Mouse (Mus musculus) forebrain, embryonic 14.5 days (tissue): Measurements from ENCODE around the gene Gm13723. TPM values are rescaled to one million over a fixed set of nuclear protein-coding genes. Genes with fewer than 3 reads are reported as not detected.

ENCODE experiments used
- ATAC-seq: fragments of 200-750 bp; cut with Nextera tagmentation; 2 replicates; pipeline ENCODE4 v1.8.0; 2017; ENCODE audit warnings: mild to moderate bottlenecking, moderate library complexity
- DNase-seq: peaks from one replicate; pipeline ENCODE4 v3.0.0-alpha.2; 2015; ENCODE audit warnings: low spot score
- H3K27ac ChIP-seq: fragments of 300-500 bp; sonication (generic); 2 replicates; pipeline ENCODE4 v1.5.1; 2014; ENCODE audit warnings: low read depth, mild to moderate bottlenecking, control low read depth, low read length, moderate library complexity
- H3K27me3 ChIP-seq: fragments of 300-500 bp; sonication (generic); replicated peaks from 2 replicates; pipeline ENCODE4 v1.6.1; 2014; ENCODE audit warnings: low read length, control low read depth, mixed read lengths; ENCODE audit not compliant: control insufficient read depth, insufficient read depth
- H3K36me3 ChIP-seq: fragments of 300-500 bp; sonication (generic); 2 replicates; pipeline ENCODE4 v1.6.1; 2014; ENCODE audit warnings: low read length, control low read depth; ENCODE audit not compliant: control insufficient read depth, insufficient read depth
- H3K4me1 ChIP-seq: fragments of 300-500 bp; sonication (generic); 2 replicates; pipeline ENCODE4 v1.6.1; 2014; ENCODE audit warnings: antibody characterized with exemption, low read length, control low read depth; ENCODE audit not compliant: control insufficient read depth, insufficient read depth
- H3K4me2 ChIP-seq: fragments of 300-500 bp; sonication (generic); 2 replicates; pipeline ENCODE4 v1.6.1; 2014; ENCODE audit warnings: mild to moderate bottlenecking, control low read depth, low read length
- H3K4me3 ChIP-seq: fragments of 300-500 bp; sonication (generic); 2 replicates; pipeline ENCODE4 v1.5.1; 2014; ENCODE audit warnings: low read depth, low read length, control low read depth
- H3K9ac ChIP-seq: fragments of 300-500 bp; sonication (generic); 2 replicates; pipeline ENCODE4 v1.6.1; 2014; ENCODE audit warnings: mild to moderate bottlenecking, low read length, control low read depth, moderate library complexity
- H3K9me3 ChIP-seq: fragments of 300-500 bp; sonication (generic); replicated peaks from 2 replicates; pipeline ENCODE4 v1.6.1; 2016; ENCODE audit warnings: low read length, control low read depth, mixed read lengths; ENCODE audit not compliant: control insufficient read depth
- WGBS: fragments of 180-500 bp; shearing (Covaris S2); extraction: QIAGEN DNeasy Blood & Tissue Kit; methylation state at CpG from one replicate; pipeline ENCODE4 v1.1.7; 2014; 5-methylcytosine and 5-hydroxymethylcytosine counted together
- polyA plus RNA-seq: library from polyadenylated mRNA; unstranded; fragments of >200 nt; fragmentation: Nextera tagmentation; extraction: Ambion mirVana; gene quantifications from 2 replicates; pipeline ENCODE4 v1.2.1, GENCODE M21; 2014

Gm13723 gene
- polyA plus RNA-seq, result not detected in 2 replicates

DNA sequence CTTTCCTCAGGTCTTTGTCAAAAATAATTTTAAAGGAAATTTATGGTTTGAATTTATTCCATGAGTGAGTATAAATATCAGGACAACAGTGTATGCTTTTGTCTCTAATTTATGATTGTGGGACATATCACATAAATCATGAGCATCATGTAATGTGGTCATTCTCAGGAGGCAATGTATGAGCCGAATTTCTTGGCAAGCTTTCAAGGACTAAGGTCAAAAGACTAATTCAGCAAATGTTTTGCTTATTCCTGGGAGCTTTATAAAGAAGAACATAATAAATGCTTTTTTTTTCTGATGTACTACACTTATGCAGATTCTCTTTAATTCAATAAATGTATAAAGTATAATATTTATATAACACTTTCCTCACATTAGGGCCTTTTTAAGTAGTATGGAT lies at the start of gene Gm13723:
Gene Gm13723 (minus strand): TSS at position 101 of the 400 bp plus-strand sequence.
- ATAC-seq, result no peak
- H3K36me3 ChIP-seq, result no peaks in the 10 kb centered on the region
- no peak within 1 kb of the TSS for H3K4me3 ChIP-seq
- DNase-seq, result no peak
- no peaks in the 10 kb centered on the region for H3K4me1 ChIP-seq
- 51% methylated on average over 1 of the region's 1 CpGs for WGBS
- no peaks in the 10 kb centered on the region for H3K9me3 ChIP-seq
- H3K27me3 ChIP-seq, result no peaks in the 10 kb centered on the region
- no peak within 1 kb of the TSS for H3K4me2 ChIP-seq
- H3K9ac ChIP-seq, result no peak within 1 kb of the TSS
- H3K27ac ChIP-seq, result no peak within 1 kb of the TSS

DNA sequence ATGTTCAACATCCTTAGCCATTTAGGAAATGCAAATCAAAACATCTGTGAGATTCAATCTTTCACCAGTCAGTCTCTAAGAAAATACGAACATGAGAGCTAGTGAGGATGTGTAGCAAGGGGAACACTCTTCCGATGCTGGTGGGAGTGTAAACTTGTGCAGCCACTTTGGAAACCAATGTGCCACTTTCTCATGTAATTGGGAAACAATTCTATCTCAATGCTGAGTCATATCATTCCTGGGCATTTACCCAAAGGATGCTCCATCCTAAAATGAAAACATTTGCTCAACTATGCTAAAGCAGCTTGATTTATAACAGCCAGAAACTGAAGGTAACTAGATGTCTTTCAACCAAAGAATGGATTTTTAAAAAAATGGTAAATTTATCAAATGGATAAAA lies 31.0 kb upstream of the Gm13723 start:
- no peaks in the 10 kb centered on the region for H3K9me3 ChIP-seq
- no peaks in the 10 kb centered on the region for H3K36me3 ChIP-seq
- H3K27ac ChIP-seq, result no peak overlapping the region
- no peak overlapping the region for H3K9ac ChIP-seq
- no peaks in the 10 kb centered on the region for H3K27me3 ChIP-seq
- DNase-seq, result no peak
- H3K4me3 ChIP-seq, result no peak overlapping the region
- ATAC-seq, result no peak
- no peak overlapping the region for H3K4me2 ChIP-seq
- 92% methylated on average over 2 of the region's 2 CpGs for WGBS
- no peaks in the 10 kb centered on the region for H3K4me1 ChIP-seq

DNA sequence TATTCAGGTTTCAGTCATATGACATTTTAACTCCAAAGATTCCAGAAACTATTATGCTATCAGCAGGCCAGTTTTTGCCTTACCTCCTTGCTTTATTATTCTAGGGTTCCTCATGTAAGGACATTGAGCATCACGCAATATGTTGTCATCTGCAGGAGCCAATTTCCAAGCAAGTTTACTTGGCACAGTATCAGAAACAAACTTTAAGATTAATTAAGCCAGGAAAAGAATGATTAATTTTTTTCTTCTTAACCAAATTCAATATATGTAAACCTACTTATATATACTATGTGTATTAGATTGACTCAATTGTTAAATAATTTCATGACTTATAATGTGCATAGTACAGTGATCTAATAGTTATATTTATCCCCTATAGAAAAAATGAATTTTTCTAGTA lies 17.5 kb upstream of the Gm13723 start, which contains the start of gene Olfr1097:
Gene Olfr1097 (minus strand): TSS at position 101 of the 400 bp plus-strand sequence.
- no peak for DNase-seq
- no peak for ATAC-seq
- WGBS, result 98% methylated on average over 1 of the region's 1 CpGs

DNA sequence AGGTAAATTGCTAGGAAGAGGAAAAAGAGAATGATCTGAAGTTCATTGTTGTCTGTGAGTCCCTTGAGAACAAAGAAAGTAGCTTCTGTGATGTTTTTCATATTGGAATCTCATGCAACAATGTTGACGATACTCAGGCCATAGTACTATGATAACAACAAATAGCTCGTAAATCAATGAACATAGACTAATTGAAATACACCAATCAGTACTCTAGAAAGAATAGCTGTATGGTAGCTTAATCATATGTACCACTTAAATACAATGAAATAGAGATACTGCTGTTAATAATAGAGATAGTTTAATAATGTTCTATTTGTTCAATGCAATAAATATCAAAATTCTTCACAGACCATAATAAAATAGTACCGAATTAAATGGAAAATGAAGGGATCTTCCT lies 23.0 kb downstream of the Gm13723 start, which contains the start of gene Olfr1095:
Gene Olfr1095 (minus strand): TSS at position 101 of the 400 bp plus-strand sequence.
- Histone ChIP-seq H3K36me3 (no peaks in the 10 kb centered on the region), H3K27ac (no peak within 1 kb of the TSS), H3K9me3 (no peaks in the 10 kb centered on the region), H3K4me2 (no peak within 1 kb of the TSS), H3K4me1 (no peaks in the 10 kb centered on the region), H3K4me3 (no peak within 1 kb of the TSS), H3K27me3 (no peaks in the 10 kb centered on the region), H3K9ac (no peak within 1 kb of the TSS)
- DNase-seq (no peak), ATAC-seq (no peak)
- 92% methylated on average over 3 of the region's 3 CpGs for WGBS

More for the DNA sequence above, 17.5 kb upstream of the Gm13723 start, which contains the start of gene Olfr1097:
- Histone ChIP-seq H3K9ac (no peak within 1 kb of the TSS), H3K36me3 (no peaks in the 10 kb centered on the region), H3K4me2 (no peak within 1 kb of the TSS), H3K27me3 (no peaks in the 10 kb centered on the region), H3K4me1 (no peaks in the 10 kb centered on the region), H3K4me3 (no peak within 1 kb of the TSS), H3K27ac (no peak within 1 kb of the TSS), H3K9me3 (no peaks in the 10 kb centered on the region)

DNA sequence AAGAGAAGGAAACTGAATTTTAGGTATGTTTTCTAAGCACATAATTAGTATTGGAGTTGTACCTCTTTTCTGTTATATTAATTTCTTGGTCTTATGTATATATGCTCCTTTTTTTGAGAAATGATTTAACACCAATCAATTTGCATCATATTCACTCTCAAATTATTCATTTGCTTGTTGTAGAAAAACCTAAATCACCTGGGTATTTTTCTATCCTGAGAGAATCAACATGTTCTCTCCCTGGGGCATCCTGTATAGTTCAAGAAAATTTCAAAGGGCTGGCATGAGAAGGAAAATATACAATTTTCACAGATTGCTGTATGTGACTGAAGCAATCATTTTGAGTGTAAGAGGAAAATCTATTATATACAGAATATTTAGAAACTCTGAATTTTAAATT lies 50.2 kb downstream of the Gm13723 start, which contains the start of gene Olfr1094:
Gene Olfr1094 (plus strand): TSS at position 301 of the 400 bp plus-strand sequence.
- Histone ChIP-seq H3K4me3 (no peak within 1 kb of the TSS), H3K27me3 (no peaks in the 10 kb centered on the region), H3K4me2 (no peak within 1 kb of the TSS), H3K4me1 (no peaks in the 10 kb centered on the region), H3K9ac (no peak within 1 kb of the TSS), H3K36me3 (no peaks in the 10 kb centered on the region), H3K27ac (no peak within 1 kb of the TSS), H3K9me3 (no peaks in the 10 kb centered on the region)
- DNase-seq (no peak), ATAC-seq (no peak)

Other genes with a start within 250 kb of the Gm13723 start
- gene Olfr1084, start 235.1 kb downstream of the Gm13723 start, polyA plus RNA-seq, result not detected in 2 replicates
- gene Olfr1085, start 212.8 kb downstream of the Gm13723 start, polyA plus RNA-seq, result not detected in 2 replicates
- gene Olfr1086, start 194.7 kb downstream of the Gm13723 start, polyA plus RNA-seq, result not detected in 2 replicates
- gene Olfr1087, start 176.4 kb downstream of the Gm13723 start, polyA plus RNA-seq, result not detected in 2 replicates
- not detected in 2 replicates for gene Olfr1089, start 141.1 kb downstream of the Gm13723 start, polyA plus RNA-seq
- not detected in 2 replicates for gene Olfr1090, start 115.8 kb downstream of the Gm13723 start, polyA plus RNA-seq
- gene Olfr1093, start 92.3 kb downstream of the Gm13723 start, polyA plus RNA-seq, result not detected in 2 replicates
- not detected in 2 replicates for gene Olfr141, start 64.8 kb downstream of the Gm13723 start, polyA plus RNA-seq
- gene Olfr1094, start 50.1 kb downstream of the Gm13723 start, polyA plus RNA-seq, result not detected in 2 replicates
- gene Olfr1095, start 23.1 kb downstream of the Gm13723 start, polyA plus RNA-seq, result not detected in 2 replicates
- gene Olfr1097, start 17.4 kb upstream of the Gm13723 start, polyA plus RNA-seq, result not detected in 2 replicates
- gene Olfr1098, start 49.7 kb upstream of the Gm13723 start, polyA plus RNA-seq, result not detected in 2 replicates
- not detected in 2 replicates for gene Olfr1099, start 85.9 kb upstream of the Gm13723 start, polyA plus RNA-seq
- not detected in 2 replicates for gene Olfr1100, start 105.2 kb upstream of the Gm13723 start, polyA plus RNA-seq
- not detected in 2 replicates for gene Olfr1101, start 116.4 kb upstream of the Gm13723 start, polyA plus RNA-seq
- not detected in 2 replicates for gene Olfr1102, start 123.6 kb upstream of the Gm13723 start, polyA plus RNA-seq
- gene Olfr1104, start 152.3 kb upstream of the Gm13723 start, polyA plus RNA-seq, result not detected in 2 replicates
- gene Olfr1105, start 161.7 kb upstream of the Gm13723 start, polyA plus RNA-seq, result not detected in 2 replicates
- not detected in 2 replicates for gene Olfr1106, start 177.5 kb upstream of the Gm13723 start, polyA plus RNA-seq
- gene Olfr1107, start 201.0 kb upstream of the Gm13723 start, polyA plus RNA-seq, result not detected in 2 replicates
- gene Olfr1109, start 221.2 kb upstream of the Gm13723 start, polyA plus RNA-seq, result not detected in 2 replicates
- gene Olfr259, start 239.8 kb upstream of the Gm13723 start, polyA plus RNA-seq, result not detected in 2 replicates